Mouse (Mus musculus) ES-Bruce4 (cell line): Measurements from ENCODE around the gene Sez6l. TPM values are rescaled to one million over a fixed set of nuclear protein-coding genes. Genes with fewer than 3 reads are reported as not detected.
A peak's percentile ranks its signal among the peaks of the same experiment; 100 is the strongest.

Source experiments
- H3K27ac ChIP-seq: 2 replicates; pipeline ENCODE4 v1.5.1; 2012; ENCODE audit warnings: low read length, inconsistent platforms; ENCODE audit not compliant: insufficient read depth
- H3K27me3 ChIP-seq: 2 replicates; pipeline ENCODE4 v1.6.1; 2012; ENCODE audit warnings: mild to moderate bottlenecking, low read length, inconsistent platforms; ENCODE audit not compliant: control insufficient read depth, poor library complexity, insufficient read depth, severe bottlenecking
- H3K36me3 ChIP-seq: 2 replicates; pipeline ENCODE4 v1.6.1; 2012; ENCODE audit warnings: inconsistent platforms, mild to moderate bottlenecking, low read length, moderate library complexity; ENCODE audit not compliant: control insufficient read depth, poor library complexity, insufficient read depth, severe bottlenecking
- H3K4me1 ChIP-seq: one replicate; pipeline ENCODE4 v1.8.1; 2011; ENCODE audit warnings: low read length; ENCODE audit not compliant: control insufficient read depth, insufficient read depth
- H3K4me3 ChIP-seq: 2 replicates; pipeline ENCODE4 v1.5.1; 2011; ENCODE audit warnings: low read depth, mild to moderate bottlenecking, low read length
- H3K9ac ChIP-seq: 2 replicates; pipeline ENCODE4 v1.6.1; 2012; ENCODE audit warnings: low read depth, mild to moderate bottlenecking, inconsistent platforms; ENCODE audit not compliant: poor library complexity, severe bottlenecking
- H3K9me3 ChIP-seq: replicated peaks from 2 replicates; pipeline ENCODE4 v1.6.1; 2012; ENCODE audit warnings: mild to moderate bottlenecking, low read length, inconsistent platforms; ENCODE audit not compliant: control insufficient read depth, poor library complexity, insufficient read depth, severe bottlenecking
- CTCF ChIP-seq: IDR thresholded peaks from one replicate; pipeline ENCODE4 v1.8.1; 2011; ENCODE audit warnings: low read depth, low read length
- EP300 ChIP-seq: IDR thresholded peaks from 2 replicates; pipeline ENCODE4 v1.6.1; 2011; ENCODE audit warnings: low read depth, low read length; ENCODE audit not compliant: insufficient read depth
- POLR2A ChIP-seq: IDR thresholded peaks from one replicate; pipeline ENCODE4 v1.8.1; 2011; ENCODE audit warnings: low read length; ENCODE audit not compliant: insufficient read depth
- polyA plus RNA-seq: library from polyadenylated mRNA; stranded (reverse); fragments of >200 nt; gene quantifications from 2 replicates; pipeline ENCODE4 v1.2.4, GENCODE M21; 2011; ENCODE audit warnings: low read depth; ENCODE audit not compliant: missing spikeins, insufficient read depth, insufficient read length

Gene Sez6l
- polyA plus RNA-seq, 1 experiment, result 0.16 TPM

GRCm38 (mm10) chr5:112483030-112483429 is 94.0 kb downstream of the Sez6l start:
- Histone ChIP-seq H3K36me3 (no peaks in the 10 kb centered on the region), H3K9ac (no peak overlapping the region), H3K27me3 (no peaks in the 10 kb centered on the region), H3K4me3 (no peak overlapping the region), H3K9me3 (peaks cover 3% of the 10 kb centered on the region; the same call in 1 of the 2 replicates), H3K27ac (no peak overlapping the region), H3K4me1 (no peaks in the 10 kb centered on the region)
- TF ChIP-seq EP300, result no peak
- TF ChIP-seq POLR2A, result no peak
- no peak for TF ChIP-seq CTCF

DNA sequence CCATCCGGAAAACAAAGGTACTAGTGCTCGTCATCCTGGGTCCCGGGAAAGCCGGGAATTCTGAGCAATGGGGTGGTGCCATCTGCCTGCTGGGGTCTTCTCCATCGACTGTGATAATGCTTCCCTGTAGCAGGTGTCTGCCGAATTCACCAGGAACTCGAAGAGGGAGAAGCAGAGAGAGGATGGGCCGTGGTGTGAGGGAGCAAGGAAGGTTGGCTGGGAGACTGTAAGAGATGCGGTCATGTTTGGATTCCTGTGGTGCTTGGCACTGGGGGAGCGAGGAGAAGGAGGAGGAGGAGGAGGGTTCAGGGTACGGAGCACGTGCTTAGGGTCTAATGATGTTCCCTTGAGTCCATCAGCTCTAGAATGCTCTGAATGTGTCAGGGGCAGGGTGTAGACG is 94.4 kb downstream of the Sez6l start:
- Histone ChIP-seq H3K9ac (no peak overlapping the region), H3K4me1 (no peaks in the 10 kb centered on the region), H3K4me3 (no peak overlapping the region), H3K36me3 (no peaks in the 10 kb centered on the region), H3K27me3 (no peaks in the 10 kb centered on the region), H3K27ac (no peak overlapping the region), H3K9me3 (no peaks in the 10 kb centered on the region)
- no peak for TF ChIP-seq EP300
- no peak for TF ChIP-seq CTCF
- no peak for TF ChIP-seq POLR2A

DNA sequence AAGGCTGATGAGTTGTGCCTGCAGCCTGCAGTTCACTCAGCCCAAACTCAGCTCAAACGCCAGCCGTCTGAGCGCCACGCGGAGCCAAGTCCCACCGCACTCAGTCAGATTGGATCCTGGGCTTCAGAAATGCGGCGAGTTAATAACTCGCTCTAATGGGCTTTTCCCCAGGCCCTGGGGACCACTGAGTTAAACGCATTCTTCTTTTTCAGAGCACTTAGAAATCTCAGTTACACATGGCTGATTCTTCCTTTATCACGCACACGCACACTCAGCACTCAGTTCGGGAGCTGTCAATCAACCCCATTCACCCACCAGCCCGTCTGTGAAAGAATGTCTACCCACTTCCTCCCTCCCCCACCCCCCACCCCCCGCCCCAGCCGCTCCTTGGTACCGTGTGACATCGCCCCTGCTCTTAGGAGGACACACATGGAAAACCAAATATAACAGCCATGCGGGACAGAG is 95.0 kb downstream of the Sez6l start:
- Histone ChIP-seq H3K9me3 (no peaks in the 10 kb centered on the region), H3K9ac (no peak overlapping the region), H3K27ac (no peak overlapping the region), H3K36me3 (no peaks in the 10 kb centered on the region), H3K27me3 (no peaks in the 10 kb centered on the region), H3K4me1 (no peaks in the 10 kb centered on the region), H3K4me3 (no peak overlapping the region)
- TF ChIP-seq EP300, result no peak
- TF ChIP-seq CTCF, result no peak
- TF ChIP-seq POLR2A, result no peak

DNA sequence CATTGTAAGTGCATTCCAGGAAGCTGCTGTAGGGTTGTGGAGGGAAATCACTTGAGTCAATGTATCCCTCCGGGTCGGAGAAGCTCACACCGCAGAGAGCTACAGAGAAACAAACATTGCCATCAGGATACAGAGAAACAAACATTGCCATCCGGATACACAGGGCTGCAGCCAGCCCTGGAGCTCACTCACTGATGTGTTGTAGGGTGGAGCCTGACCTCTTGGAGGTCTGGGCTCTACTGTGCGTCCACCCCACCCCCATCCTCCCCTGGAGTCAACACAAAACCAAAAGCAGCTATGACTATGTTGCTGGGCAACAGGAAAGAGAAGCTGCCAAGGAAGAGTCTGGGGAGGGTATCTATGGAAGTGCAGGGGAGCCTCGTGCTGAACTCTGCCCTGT is 103.5 kb downstream of the Sez6l start:
- H3K4me1 ChIP-seq, result no peaks in the 10 kb centered on the region
- no peaks in the 10 kb centered on the region for H3K9me3 ChIP-seq
- H3K4me3 ChIP-seq, result no peak overlapping the region
- TF ChIP-seq CTCF, result no peak
- TF ChIP-seq EP300, result no peak
- no peak for TF ChIP-seq POLR2A
- H3K36me3 ChIP-seq, result no peaks in the 10 kb centered on the region
- no peaks in the 10 kb centered on the region for H3K27me3 ChIP-seq
- H3K9ac ChIP-seq, result no peak overlapping the region
- no peak overlapping the region for H3K27ac ChIP-seq

DNA sequence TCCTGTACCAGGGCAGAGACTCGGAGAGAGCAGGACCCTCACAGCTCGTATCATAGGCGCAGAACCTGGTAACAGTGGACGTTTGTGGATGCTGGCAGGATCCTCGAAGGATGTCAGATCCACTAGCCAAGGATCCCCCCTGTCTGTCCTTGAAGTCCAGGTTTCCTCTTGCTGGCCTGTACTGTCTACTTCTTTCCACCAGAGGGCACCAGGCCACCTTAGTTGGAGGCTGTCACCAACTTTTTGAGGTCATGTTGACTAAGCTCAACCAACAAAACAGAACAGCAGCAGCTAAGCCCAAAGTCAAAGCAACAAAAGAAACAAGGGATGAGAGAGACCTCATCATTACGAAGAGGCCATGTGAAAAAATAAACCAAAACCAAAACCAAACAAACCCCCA is 106.8 kb downstream of the Sez6l start:
- Histone ChIP-seq H3K4me3 (no peak overlapping the region), H3K27ac (no peak overlapping the region), H3K36me3 (no peaks in the 10 kb centered on the region), H3K9ac (no peak overlapping the region), H3K27me3 (no peaks in the 10 kb centered on the region), H3K9me3 (no peaks in the 10 kb centered on the region), H3K4me1 (no peaks in the 10 kb centered on the region)
- TF ChIP-seq EP300 (no peak), CTCF (peak; percentile 65)

DNA sequence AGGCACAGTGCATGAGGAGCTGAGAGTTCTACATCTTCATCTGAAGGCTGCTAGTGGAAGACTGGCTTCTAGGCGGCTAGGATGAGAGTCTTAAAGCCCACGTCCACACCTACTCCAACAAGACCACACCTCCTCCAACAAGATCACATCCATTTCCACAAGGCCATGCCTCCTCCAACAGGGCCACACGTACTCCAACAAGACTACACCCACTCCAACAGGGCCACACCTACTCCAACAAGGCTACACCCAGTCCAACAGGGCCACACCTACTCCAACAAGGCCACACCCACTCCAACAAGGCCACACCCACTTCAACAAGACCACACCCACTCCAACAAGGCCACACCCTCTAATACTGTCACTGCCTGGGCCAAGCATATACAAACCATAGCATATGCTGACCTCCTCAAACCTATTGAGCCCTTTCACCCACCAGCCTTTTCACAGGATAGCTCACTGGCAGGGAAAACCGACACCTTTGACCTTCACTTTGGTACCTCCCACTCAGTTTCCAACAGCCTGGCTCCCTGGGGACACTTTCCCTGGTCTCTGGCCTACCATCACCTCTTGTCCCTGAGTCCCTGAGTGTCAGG is 107.9 kb downstream of the Sez6l start:
- H3K27ac ChIP-seq, result no peak overlapping the region
- H3K4me1 ChIP-seq, result no peaks in the 10 kb centered on the region
- H3K9ac ChIP-seq, result no peak overlapping the region
- no peak for TF ChIP-seq CTCF
- TF ChIP-seq EP300, result no peak
- no peak for TF ChIP-seq POLR2A
- H3K4me3 ChIP-seq, result no peak overlapping the region
- H3K9me3 ChIP-seq, result no peaks in the 10 kb centered on the region
- H3K36me3 ChIP-seq, result no peaks in the 10 kb centered on the region
- H3K27me3 ChIP-seq, result no peaks in the 10 kb centered on the region
